Mouse (Mus musculus) forebrain, embryonic 15.5 days (tissue): ENCODE measurements at regions not wholly inside any gene's neighbourhood (a gene's known extent, or its start where the extent isn't known, plus 50 kb on each side); places are given as distances from the start of the nearest gene placed in this dataset.
A peak's percentile ranks its signal among the peaks of the same experiment; 100 is the strongest.

Source experiments
- ATAC-seq: fragments of 200-750 bp; cut with Nextera tagmentation; replicated peaks from 2 replicates; pipeline ENCODE4 v1.8.0; 2017; ENCODE audit warnings: mild to moderate bottlenecking, moderate TSS enrichment, moderate library complexity
- H3K27ac ChIP-seq: fragments of 300-500 bp; sonication (generic); replicated peaks from 2 replicates; pipeline ENCODE4 v1.5.1; 2015; ENCODE audit warnings: mild to moderate bottlenecking, inconsistent platforms
- H3K27me3 ChIP-seq: fragments of 300-500 bp; sonication (generic); 2 replicates; pipeline ENCODE4 v1.6.1; 2015; ENCODE audit warnings: inconsistent platforms
- H3K36me3 ChIP-seq: fragments of 300-500 bp; sonication (generic); 2 replicates; pipeline ENCODE4 v1.6.1; 2015; ENCODE audit warnings: mild to moderate bottlenecking, inconsistent platforms
- H3K4me1 ChIP-seq: fragments of 300-500 bp; sonication (generic); 2 replicates; pipeline ENCODE4 v1.6.1; 2015; ENCODE audit warnings: inconsistent platforms
- H3K4me2 ChIP-seq: fragments of 300-500 bp; sonication (generic); replicated peaks from 2 replicates; pipeline ENCODE4 v1.6.1; 2015; ENCODE audit warnings: mild to moderate bottlenecking, inconsistent platforms
- H3K4me3 ChIP-seq: fragments of 300-500 bp; sonication (generic); 2 replicates; pipeline ENCODE4 v1.5.1; 2015; ENCODE audit warnings: mild to moderate bottlenecking, inconsistent platforms
- H3K9ac ChIP-seq: fragments of 300-500 bp; sonication (generic); replicated peaks from 2 replicates; pipeline ENCODE4 v1.6.1; 2015; ENCODE audit warnings: mild to moderate bottlenecking, inconsistent platforms
- H3K9me3 ChIP-seq: fragments of 300-500 bp; sonication (generic); 2 replicates; pipeline ENCODE4 v1.6.1; 2016; ENCODE audit warnings: inconsistent platforms
- WGBS: fragments of 180-500 bp; shearing (Covaris S2); methylation state at CpG from one replicate; pipeline ENCODE4 v1.1.7; 2015; ENCODE audit warnings: mixed read lengths; 5-methylcytosine and 5-hydroxymethylcytosine counted together

GRCm38 (mm10) chr7:61308268-61308667 is 1038.1 kb upstream of the Ndn start:
- no peak for ATAC-seq
- 78% methylated on average over 4 of the region's 4 CpGs for WGBS
- Histone ChIP-seq H3K4me2 (no peak overlapping the region), H3K4me1 (no peaks in the 10 kb centered on the region), H3K9me3 (no peaks in the 10 kb centered on the region), H3K27me3 (no peaks in the 10 kb centered on the region), H3K27ac (no peak overlapping the region), H3K9ac (no peak overlapping the region), H3K4me3 (no peak overlapping the region), H3K36me3 (no peaks in the 10 kb centered on the region)

- no peaks in the 10 kb centered on the region for H3K27me3 ChIP-seq
- H3K9me3 ChIP-seq = no peaks in the 10 kb centered on the region
- WGBS = 71% methylated on average over 8 of the region's 8 CpGs
- H3K4me1 ChIP-seq = no peaks in the 10 kb centered on the region
- peak overlapping the region; percentile 10 for H3K4me3 ChIP-seq
- no peak overlapping the region; the same call in 1 of the 2 replicates for H3K27ac ChIP-seq
- no peak overlapping the region for H3K9ac ChIP-seq
- H3K36me3 ChIP-seq = no peaks in the 10 kb centered on the region
- no peak overlapping the region for H3K4me2 ChIP-seq
- no peak for ATAC-seq
These were observed 1035.0 kb upstream of the Ndn start for GRCm38 (mm10) chr7:61311179-61311921.
